Mouse (Mus musculus) embryonic facial prominence, embryonic 12.5 days (tissue): Measurements from ENCODE around the gene Szrd1. TPM values are rescaled to one million over a fixed set of nuclear protein-coding genes. Genes with fewer than 3 reads are reported as not detected.
"Not testable (repeated sequence)": the region's sequence is repeated elsewhere in the genome, so short reads cannot be mapped to it uniquely, and the experiment has no call there.

Source experiments
- ATAC-seq: fragments of 200-750 bp; cut with Nextera tagmentation; 2 replicates; pipeline ENCODE4 v1.8.0; 2017; ENCODE audit not compliant: insufficient number of reproducible peaks, insufficient read depth, low FRiP score, low TSS enrichment
- H3K27ac ChIP-seq: fragments of 300-500 bp; sonication (generic); 2 replicates; pipeline ENCODE4 v1.5.1; 2016; ENCODE audit warnings: mild to moderate bottlenecking
- H3K27me3 ChIP-seq: fragments of 300-500 bp; sonication (generic); 2 replicates; pipeline ENCODE4 v1.6.1; 2016; ENCODE audit warnings: mild to moderate bottlenecking, moderate library complexity
- H3K36me3 ChIP-seq: fragments of 300-500 bp; sonication (generic); 2 replicates; pipeline ENCODE4 v1.6.1; 2016; ENCODE audit warnings: mild to moderate bottlenecking
- H3K4me1 ChIP-seq: fragments of 300-500 bp; sonication (generic); 2 replicates; pipeline ENCODE4 v1.6.1; 2016
- H3K4me2 ChIP-seq: fragments of 300-500 bp; sonication (generic); replicated peaks from 2 replicates; pipeline ENCODE4 v1.6.1; 2016; ENCODE audit warnings: mild to moderate bottlenecking, moderate library complexity
- H3K4me3 ChIP-seq: fragments of 300-500 bp; sonication (generic); 2 replicates; pipeline ENCODE4 v1.5.1; 2016; ENCODE audit warnings: mild to moderate bottlenecking
- H3K9ac ChIP-seq: fragments of 300-500 bp; sonication (generic); 2 replicates; pipeline ENCODE4 v1.6.1; 2016; ENCODE audit warnings: mild to moderate bottlenecking, moderate library complexity
- H3K9me3 ChIP-seq: fragments of 300-500 bp; sonication (generic); 2 replicates; pipeline ENCODE4 v1.6.1; 2016; ENCODE audit warnings: mild to moderate bottlenecking, moderate library complexity
- WGBS: fragments of 180-500 bp; shearing (Covaris S2); methylation state at CpG from one replicate; pipeline ENCODE4 v1.1.7; 2016; 5-methylcytosine and 5-hydroxymethylcytosine counted together
- polyA plus RNA-seq: library from polyadenylated mRNA; unstranded; fragments of >200 nt; fragmentation: Nextera tagmentation; extraction: Ambion mirVana; gene quantifications from 2 replicates; pipeline ENCODE4 v1.2.1, GENCODE M21; 2016

Gene Szrd1
- polyA plus RNA-seq, 1 experiment from 2014 or later = 35.2 TPM

- Histone ChIP-seq H3K36me3 (no peaks in the 10 kb centered on the region), H3K27me3 (no peaks in the 10 kb centered on the region), H3K4me3 (no peak overlapping the region), H3K9me3 (no peaks in the 10 kb centered on the region), H3K4me2 (no peak overlapping the region; the same call in 1 of the 2 replicates), H3K27ac (no peak overlapping the region), H3K4me1 (peaks cover 11% of the 10 kb centered on the region), H3K9ac (no peak overlapping the region)
- 89% methylated on average over 6 of the region's 6 CpGs for WGBS
- ATAC-seq = no peak
These were observed 7.0 kb upstream of the Szrd1 start for GRCm38 (mm10) chr4:141146491-141147033.

GRCm38 (mm10) chr4:141145124-141145523, 5.5 kb upstream of the Szrd1 start:
- H3K36me3 ChIP-seq, H3K9me3 ChIP-seq, H3K27ac ChIP-seq, H3K4me2 ChIP-seq, H3K4me3 ChIP-seq, H3K27me3 ChIP-seq, ATAC-seq, H3K9ac ChIP-seq: not testable (repeated sequence)
- peaks cover 11% of the 10 kb centered on the region for H3K4me1 ChIP-seq
- WGBS = 88% methylated on average over 12 of the region's 16 CpGs

GRCm38 (mm10) chr4:141142285-141142811, 2.8 kb upstream of the Szrd1 start:
- 26% methylated on average over 9 of the region's 9 CpGs for WGBS

GRCm38 (mm10) chr4:141140967-141141366, 1.4 kb upstream of the Szrd1 start:
- Histone ChIP-seq H3K36me3 (no peaks in the 10 kb centered on the region), H3K9me3 (no peaks in the 10 kb centered on the region), H3K27ac (no peak overlapping the region), H3K27me3 (no peaks in the 10 kb centered on the region), H3K4me2 (no peak overlapping the region), H3K4me3 (no peak overlapping the region), H3K9ac (no peak overlapping the region), H3K4me1 (peaks cover 16% of the 10 kb centered on the region)
- WGBS = 91% methylated on average over 6 of the region's 6 CpGs
- ATAC-seq = no peak

More at GRCm38 (mm10) chr4:141142285-141142811, 2.8 kb upstream of the Szrd1 start:
- Histone ChIP-seq H3K4me3 (no peak overlapping the region), H3K4me2 (peak overlapping the region; percentile 17), H3K36me3 (no peaks in the 10 kb centered on the region), H3K9me3 (no peaks in the 10 kb centered on the region), H3K27me3 (no peaks in the 10 kb centered on the region), H3K9ac (no peak overlapping the region), H3K4me1 (peaks cover 5% of the 10 kb centered on the region), H3K27ac (0 out of 2 replicates have a peak overlapping the region, but pooled peaks have one; percentile 6)
- ATAC-seq = no peak

GRCm38 (mm10) chr4:141140354-141140753, 779 bp upstream of the Szrd1 start:
- H3K4me1 ChIP-seq = peaks cover 18% of the 10 kb centered on the region
- WGBS = 86% methylated on average over 9 of the region's 9 CpGs
- not testable (repeated sequence) for H3K9ac ChIP-seq, ATAC-seq, H3K27me3 ChIP-seq, H3K36me3 ChIP-seq, H3K27ac ChIP-seq, H3K4me3 ChIP-seq, H3K4me2 ChIP-seq, H3K9me3 ChIP-seq

- peak overlapping the region; percentile 77 for H3K4me3 ChIP-seq
- no peaks in the 10 kb centered on the region for H3K9me3 ChIP-seq
- H3K4me2 ChIP-seq = peak overlapping the region; percentile 75
- peaks cover 7% of the 10 kb centered on the region; the same call in 1 of the 2 replicates for H3K36me3 ChIP-seq
- peaks cover 33% of the 10 kb centered on the region for H3K4me1 ChIP-seq
- 3% methylated on average over 29 of the region's 29 CpGs for WGBS
- no peaks in the 10 kb centered on the region for H3K27me3 ChIP-seq
- H3K27ac ChIP-seq = peak overlapping the region; percentile 94
- H3K9ac ChIP-seq = peak overlapping the region; percentile 69
- 0 out of 2 replicates have a peak, but pooled peaks have one; percentile 6 for ATAC-seq
These were observed 1.0 kb downstream of the Szrd1 start for GRCm38 (mm10) chr4:141138425-141139115.

- H3K27me3 ChIP-seq, H3K9ac ChIP-seq, ATAC-seq, H3K27ac ChIP-seq, H3K9me3 ChIP-seq, H3K4me3 ChIP-seq, H3K36me3 ChIP-seq: not testable (repeated sequence)
- WGBS = 81% methylated on average over 3 of the region's 3 CpGs
- Histone ChIP-seq H3K4me2 (peak overlapping the region; percentile 75), H3K4me1 (peaks cover 42% of the 10 kb centered on the region)
These were observed 1.8 kb downstream of the Szrd1 start for GRCm38 (mm10) chr4:141137740-141138139.

- H3K4me3 ChIP-seq = no peak overlapping the region
- peaks cover 58% of the 10 kb centered on the region for H3K4me1 ChIP-seq
These were observed 3.4 kb downstream of the Szrd1 start for GRCm38 (mm10) chr4:141136126-141136525.

GRCm38 (mm10) chr4:141134751-141135530, 4.6 kb downstream of the Szrd1 start:
- Histone ChIP-seq H3K27ac (peak overlapping the region; percentile 70), H3K4me3 (no peak overlapping the region), H3K9me3 (no peaks in the 10 kb centered on the region), H3K9ac (no peak overlapping the region), H3K36me3 (peaks cover 7% of the 10 kb centered on the region; the same call in 1 of the 2 replicates), H3K27me3 (no peaks in the 10 kb centered on the region), H3K4me1 (peaks cover 66% of the 10 kb centered on the region), H3K4me2 (no peak overlapping the region)
- ATAC-seq = no peak
- 82% methylated on average over 20 of the region's 20 CpGs for WGBS

More at GRCm38 (mm10) chr4:141136126-141136525, 3.4 kb downstream of the Szrd1 start:
- Histone ChIP-seq H3K9ac (no peak overlapping the region), H3K27me3 (no peaks in the 10 kb centered on the region), H3K4me2 (no peak overlapping the region), H3K27ac (no peak overlapping the region), H3K9me3 (no peaks in the 10 kb centered on the region), H3K36me3 (peaks cover 7% of the 10 kb centered on the region; the same call in 1 of the 2 replicates)
- 73% methylated on average over 7 of the region's 7 CpGs for WGBS
- no peak for ATAC-seq

GRCm38 (mm10) chr4:141134031-141134441, 5.5 kb downstream of the Szrd1 start:
- H3K27ac ChIP-seq = peak overlapping the region; percentile 70
- no peak overlapping the region for H3K9ac ChIP-seq
- H3K4me1 ChIP-seq = peaks cover 71% of the 10 kb centered on the region
- H3K27me3 ChIP-seq = no peaks in the 10 kb centered on the region
- H3K4me2 ChIP-seq = no peak overlapping the region
- H3K4me3 ChIP-seq = no peak overlapping the region
- 43% methylated on average over 8 of the region's 8 CpGs for WGBS
- H3K36me3 ChIP-seq = peaks cover 7% of the 10 kb centered on the region; the same call in 1 of the 2 replicates
- no peak for ATAC-seq
- no peaks in the 10 kb centered on the region for H3K9me3 ChIP-seq

GRCm38 (mm10) chr4:141133227-141133626, 6.3 kb downstream of the Szrd1 start:
- peaks cover 71% of the 10 kb centered on the region for H3K4me1 ChIP-seq
- ATAC-seq = no peak
- peak overlapping the region; percentile 54; the same call in 1 of the 2 replicates for H3K27ac ChIP-seq

More at GRCm38 (mm10) chr4:141133227-141133626, 6.3 kb downstream of the Szrd1 start:
- peaks cover 7% of the 10 kb centered on the region; the same call in 1 of the 2 replicates for H3K36me3 ChIP-seq
- H3K9me3 ChIP-seq = no peaks in the 10 kb centered on the region
- H3K4me3 ChIP-seq = no peak overlapping the region
- no peak overlapping the region for H3K9ac ChIP-seq
- no peaks in the 10 kb centered on the region for H3K27me3 ChIP-seq
- 54% methylated on average over 8 of the region's 8 CpGs for WGBS
- no peak overlapping the region for H3K4me2 ChIP-seq
